Mouse (Mus musculus) lung, embryonic 14.5 days (tissue): ENCODE data around the gene Sync. TPM values are rescaled to one million over a fixed set of nuclear protein-coding genes. Genes with fewer than 3 reads are reported as not detected.
A peak's percentile ranks its signal among the peaks of the same experiment; 100 is the strongest.

Experiments used
- ATAC-seq: fragments of 200-750 bp; cut with Nextera tagmentation; 2 replicates; pipeline ENCODE4 v1.8.0; 2017; ENCODE audit warnings: mild to moderate bottlenecking, moderate TSS enrichment, moderate library complexity; ENCODE audit not compliant: insufficient read depth
- DNase-seq: peaks from one replicate; pipeline ENCODE4 v3.0.0-alpha.2; 2015
- H3K27ac ChIP-seq: fragments of 300-500 bp; sonication (generic); 2 replicates; pipeline ENCODE4 v1.5.1; 2014; ENCODE audit warnings: low read depth, mild to moderate bottlenecking, moderate library complexity
- H3K27me3 ChIP-seq: fragments of 300-500 bp; sonication (generic); 2 replicates; pipeline ENCODE4 v1.6.1; 2014; ENCODE audit warnings: low read length, control low read depth; ENCODE audit not compliant: insufficient read depth
- H3K36me3 ChIP-seq: fragments of 300-500 bp; sonication (generic); 2 replicates; pipeline ENCODE4 v1.6.1; 2014; ENCODE audit warnings: control low read depth; ENCODE audit not compliant: insufficient read depth
- H3K4me1 ChIP-seq: fragments of 300-500 bp; sonication (generic); 2 replicates; pipeline ENCODE4 v1.6.1; 2014; ENCODE audit warnings: antibody characterized with exemption, control low read depth; ENCODE audit not compliant: insufficient read depth
- H3K4me2 ChIP-seq: fragments of 300-500 bp; sonication (generic); 2 replicates; pipeline ENCODE4 v1.6.1; 2014; ENCODE audit warnings: mild to moderate bottlenecking
- H3K4me3 ChIP-seq: fragments of 300-500 bp; sonication (generic); 2 replicates; pipeline ENCODE4 v1.5.1; 2014; ENCODE audit warnings: low read depth, low read length
- H3K9ac ChIP-seq: fragments of 300-500 bp; sonication (generic); 2 replicates; pipeline ENCODE4 v1.6.1; 2014
- H3K9me3 ChIP-seq: fragments of 300-500 bp; sonication (generic); 2 replicates; pipeline ENCODE4 v1.6.1; 2016; ENCODE audit warnings: low read depth, low read length, control low read depth
- CTCF ChIP-seq: IDR thresholded peaks from 2 replicates; pipeline ENCODE4 v1.5.1; 2016; ENCODE audit warnings: antibody characterized with exemption, low read depth
- WGBS: fragments of 180-500 bp; shearing (Covaris S2); extraction: QIAGEN DNeasy Blood & Tissue Kit; methylation state at CpG from one replicate; pipeline ENCODE4 v1.1.7; 2014; 5-methylcytosine and 5-hydroxymethylcytosine counted together
- microRNA-seq: library from miRNA; unstranded; fragments of <30 nt; microRNA quantifications from one replicate; pipeline ENCODE4, GENCODE M21; 2016; ENCODE audit warnings: borderline number of aligned reads
- polyA plus RNA-seq: library from polyadenylated mRNA; unstranded; fragments of >200 nt; fragmentation: Nextera tagmentation; extraction: Ambion mirVana; gene quantifications from 2 replicates; pipeline ENCODE4 v1.2.1, GENCODE M21; 2014

The Sync gene
- polyA plus RNA-seq, 1 experiment from 2014 or later: 0.33 TPM

- H3K9me3 ChIP-seq: no peaks in the 10 kb centered on the region
- H3K27me3 ChIP-seq: no peaks in the 10 kb centered on the region
- no peak overlapping the region for H3K4me2 ChIP-seq
- 70% methylated on average over 15 of the region's 15 CpGs for WGBS
- H3K9ac ChIP-seq: no peak overlapping the region
- H3K4me1 ChIP-seq: no peaks in the 10 kb centered on the region
- peaks cover 35% of the 10 kb centered on the region for H3K36me3 ChIP-seq
- no peak for TF ChIP-seq CTCF
- ATAC-seq: no peak
- no peak overlapping the region for H3K27ac ChIP-seq
- peak; percentile 27 for DNase-seq
- H3K4me3 ChIP-seq: no peak overlapping the region
These were observed 59.2 kb downstream of the Sync start for GRCm38 (mm10) chr4:129346481-129347154.

- WGBS: 6% methylated on average over 1 of the region's 1 CpGs
- Histone ChIP-seq H3K4me3 (no peak overlapping the region), H3K9ac (no peak overlapping the region), H3K27me3 (no peaks in the 10 kb centered on the region), H3K4me1 (no peaks in the 10 kb centered on the region), H3K4me2 (no peak overlapping the region), H3K36me3 (peaks cover 25% of the 10 kb centered on the region), H3K27ac (no peak overlapping the region), H3K9me3 (no peaks in the 10 kb centered on the region)
- peak; percentile 99 for TF ChIP-seq CTCF
- ATAC-seq (peak; percentile 86), DNase-seq (peak; percentile 96)
These were observed 63.2 kb downstream of the Sync start for GRCm38 (mm10) chr4:129350644-129351043.

- H3K4me1 ChIP-seq: no peaks in the 10 kb centered on the region
- H3K9me3 ChIP-seq: no peaks in the 10 kb centered on the region
- WGBS: 69% methylated on average over 6 of the region's 6 CpGs
- H3K36me3 ChIP-seq: peaks cover 25% of the 10 kb centered on the region
- no peak for TF ChIP-seq CTCF
- no peak overlapping the region for H3K27ac ChIP-seq
- H3K4me2 ChIP-seq: no peak overlapping the region
- DNase-seq: no peak
- no peaks in the 10 kb centered on the region for H3K27me3 ChIP-seq
- no peak overlapping the region for H3K4me3 ChIP-seq
- ATAC-seq: no peak
- H3K9ac ChIP-seq: no peak overlapping the region
These were observed 63.7 kb downstream of the Sync start for GRCm38 (mm10) chr4:129351111-129351510.

- ATAC-seq (no peak), DNase-seq (no peak)
- Histone ChIP-seq H3K9ac (no peak overlapping the region), H3K36me3 (peaks cover 39% of the 10 kb centered on the region), H3K9me3 (no peaks in the 10 kb centered on the region), H3K4me1 (no peaks in the 10 kb centered on the region), H3K27ac (no peak overlapping the region), H3K4me2 (no peak overlapping the region), H3K27me3 (no peaks in the 10 kb centered on the region), H3K4me3 (no peak overlapping the region)
- WGBS: 81% methylated on average over 12 of the region's 12 CpGs
- no peak for TF ChIP-seq CTCF
These were observed 65.8 kb downstream of the Sync start for GRCm38 (mm10) chr4:129353176-129353575.

GRCm38 (mm10) chr4:129354236-129354635 lies 66.8 kb downstream of the Sync start:
- ATAC-seq: no peak

GRCm38 (mm10) chr4:129357613-129358163 lies 70.3 kb downstream of the Sync start:
- Histone ChIP-seq H3K36me3 (peaks cover 57% of the 10 kb centered on the region), H3K4me1 (no peaks in the 10 kb centered on the region), H3K27ac (no peak overlapping the region), H3K4me2 (no peak overlapping the region), H3K4me3 (no peak overlapping the region), H3K9ac (no peak overlapping the region), H3K9me3 (no peaks in the 10 kb centered on the region), H3K27me3 (no peaks in the 10 kb centered on the region)
- ATAC-seq (no peak), DNase-seq (no peak)
- 82% methylated on average over 15 of the region's 15 CpGs for WGBS
- no peak for TF ChIP-seq CTCF

More at GRCm38 (mm10) chr4:129354236-129354635, 66.8 kb downstream of the Sync start:
- no peak overlapping the region for H3K4me3 ChIP-seq
- no peaks in the 10 kb centered on the region for H3K27me3 ChIP-seq
- no peak overlapping the region for H3K4me2 ChIP-seq
- TF ChIP-seq CTCF: no peak
- no peaks in the 10 kb centered on the region for H3K9me3 ChIP-seq
- H3K4me1 ChIP-seq: no peaks in the 10 kb centered on the region
- DNase-seq: no peak
- no peak overlapping the region for H3K9ac ChIP-seq
- WGBS: 74% methylated on average over 15 of the region's 15 CpGs
- H3K36me3 ChIP-seq: peaks cover 43% of the 10 kb centered on the region
- no peak overlapping the region for H3K27ac ChIP-seq

Small RNA genes within 50 kb of the gene (microRNA-seq; reads per million reads assigned to microRNA genes)
- not detected for gene Gm22994

Other genes starting within 250 kb of the Sync start
- 7.9 and 8.5 TPM in 2 replicates for gene Rnf19b, start 229.3 kb upstream of the Sync start, polyA plus RNA-seq
- 11.9 and 13.1 TPM in 2 replicates for gene Tmem54, start 182.1 kb upstream of the Sync start, polyA plus RNA-seq
- gene Hpca, start 165.6 kb upstream of the Sync start, polyA plus RNA-seq: 0.92 and 1.7 TPM in 2 replicates
- gene Fndc5, start 150.6 kb upstream of the Sync start, polyA plus RNA-seq: 2.1 and 2.2 TPM in 2 replicates
- 17.3 and 18.1 TPM in 2 replicates for gene S100pbp, start 97.9 kb upstream of the Sync start, polyA plus RNA-seq
- gene Yars, start 97.9 kb upstream of the Sync start, polyA plus RNA-seq: 84.4 and 92.2 TPM in 2 replicates
- 2.8 and 3.2 TPM in 2 replicates for gene C77080, start 26.2 kb upstream of the Sync start, polyA plus RNA-seq
- gene Rbbp4, start 47.8 kb downstream of the Sync start, polyA plus RNA-seq: 387 and 402 TPM in 2 replicates
- 49.2 and 51.6 TPM in 2 replicates for gene Zbtb8os, start 48.1 kb downstream of the Sync start, polyA plus RNA-seq
- 14.7 and 16.2 TPM in 2 replicates for gene Zbtb8a, start 90.5 kb downstream of the Sync start, polyA plus RNA-seq
- 1.3 and 2.8 TPM in 2 replicates for gene Zbtb8b, start 153.2 kb downstream of the Sync start, polyA plus RNA-seq
- gene Bsdc1, start 174.0 kb downstream of the Sync start, polyA plus RNA-seq: 20.5 and 20.9 TPM in 2 replicates
- not detected in 2 replicates for gene Tssk3, start 203.4 kb downstream of the Sync start, polyA plus RNA-seq
- gene Fam229a, start 203.6 kb downstream of the Sync start, polyA plus RNA-seq: not detected in 2 replicates
- 799 and 847 TPM in 2 replicates for gene Marcksl1, start 226.0 kb downstream of the Sync start, polyA plus RNA-seq